Mouse (Mus musculus) ES-E14 (cell line): ENCODE results near the gene Nt5c1a. TPM values are rescaled to one million over a fixed set of nuclear protein-coding genes. Genes with fewer than 3 reads are reported as not detected.

Experiments used
- DNase-seq: peaks from one replicate; pipeline ENCODE4 v3.0.0-alpha.2; 2013; ENCODE audit warnings: low read depth, low spot score
- H3K27ac ChIP-seq: 2 replicates; pipeline ENCODE4 v1.5.1; 2012; ENCODE audit warnings: low read depth, mild to moderate bottlenecking, low read length, moderate library complexity, mixed read lengths; ENCODE audit not compliant: poor library complexity, insufficient read depth, severe bottlenecking
- H3K36me3 ChIP-seq: 2 replicates; pipeline ENCODE4 v1.6.1; 2012; ENCODE audit warnings: mild to moderate bottlenecking, low read length, moderate library complexity, mixed read lengths; ENCODE audit not compliant: control insufficient read depth, poor library complexity, insufficient read depth, severe bottlenecking
- H3K4me1 ChIP-seq, 2 experiments: fragments of 150-350 bp in 1 of 2; sonication (generic) in 1 of 2; 2 replicates each; pipeline ENCODE4 v1.6.1; 2012; ENCODE audit warnings: low read length in 2 of 2, mild to moderate bottlenecking in 1 of 2, mixed read lengths in 1 of 2; ENCODE audit not compliant: control insufficient read depth in 2 of 2, insufficient read depth in 2 of 2, poor library complexity in 1 of 2
- H3K4me3 ChIP-seq, 2 experiments: fragments of 150-350 bp in 1 of 2; sonication (generic) in 1 of 2; 2 replicates each; pipeline ENCODE4 v1.5.1; 2012; ENCODE audit warnings: low read length in 2 of 2, low read depth in 1 of 2, mild to moderate bottlenecking in 1 of 2, mixed read lengths in 1 of 2; ENCODE audit not compliant: insufficient read depth in 1 of 2, poor library complexity in 1 of 2, severe bottlenecking in 1 of 2
- H3K9ac ChIP-seq: 2 replicates; pipeline ENCODE4 v1.6.1; 2012; ENCODE audit warnings: low read depth, mild to moderate bottlenecking, low read length, mixed read lengths; ENCODE audit not compliant: poor library complexity, insufficient read depth, severe bottlenecking
- H3K9me3 ChIP-seq: fragments of 150-350 bp; sonication (generic); 2 replicates; pipeline ENCODE4 v1.6.1; 2012; ENCODE audit warnings: low read depth, mild to moderate bottlenecking, low read length; ENCODE audit not compliant: control insufficient read depth, insufficient read depth
- CHD2 ChIP-seq: IDR thresholded peaks from 2 replicates; pipeline ENCODE4 v1.6.1; 2014; ENCODE audit warnings: mild to moderate bottlenecking, low read depth, low read length, inconsistent platforms
- HCFC1 ChIP-seq: IDR thresholded peaks from 2 replicates; pipeline ENCODE4 v1.6.1; 2012; ENCODE audit warnings: low read length, inconsistent platforms, borderline replicate concordance; ENCODE audit not compliant: insufficient read depth
- MAFK ChIP-seq: IDR thresholded peaks from 2 replicates; pipeline ENCODE4 v1.6.1; 2014; ENCODE audit warnings: mild to moderate bottlenecking, low read depth, low read length, inconsistent platforms; ENCODE audit not compliant: insufficient read depth
- ZC3H11A ChIP-seq: IDR thresholded peaks from 2 replicates; pipeline ENCODE4 v1.6.1; 2012; ENCODE audit warnings: low read depth, mild to moderate bottlenecking, inconsistent platforms, low read length, borderline replicate concordance
- ZNF384 ChIP-seq: IDR thresholded peaks from 2 replicates; pipeline ENCODE4 v1.6.1; 2012; ENCODE audit warnings: low read depth, low read length, inconsistent platforms
- in situ Hi-C, 2 experiments: fragments of 600-800 bp; cut with MboI; formaldehyde crosslinking; loops; one replicate each; pipeline ENCODE4 v1.15.1; 2025; ENCODE audit warnings: low sequenced_read_pairs in 2 of 2, inconsistent platforms in 1 of 2; ENCODE audit not compliant: unreplicated experiment in 2 of 2
- total RNA-seq: library from RNA; depleted of rRNA; stranded (reverse); fragments of 300-350 nt; gene quantifications from 2 replicates; pipeline ENCODE4 v1.2.3, GENCODE M21; 2012

Gene Nt5c1a
- total RNA-seq, 1 experiment: not detected

DNA sequence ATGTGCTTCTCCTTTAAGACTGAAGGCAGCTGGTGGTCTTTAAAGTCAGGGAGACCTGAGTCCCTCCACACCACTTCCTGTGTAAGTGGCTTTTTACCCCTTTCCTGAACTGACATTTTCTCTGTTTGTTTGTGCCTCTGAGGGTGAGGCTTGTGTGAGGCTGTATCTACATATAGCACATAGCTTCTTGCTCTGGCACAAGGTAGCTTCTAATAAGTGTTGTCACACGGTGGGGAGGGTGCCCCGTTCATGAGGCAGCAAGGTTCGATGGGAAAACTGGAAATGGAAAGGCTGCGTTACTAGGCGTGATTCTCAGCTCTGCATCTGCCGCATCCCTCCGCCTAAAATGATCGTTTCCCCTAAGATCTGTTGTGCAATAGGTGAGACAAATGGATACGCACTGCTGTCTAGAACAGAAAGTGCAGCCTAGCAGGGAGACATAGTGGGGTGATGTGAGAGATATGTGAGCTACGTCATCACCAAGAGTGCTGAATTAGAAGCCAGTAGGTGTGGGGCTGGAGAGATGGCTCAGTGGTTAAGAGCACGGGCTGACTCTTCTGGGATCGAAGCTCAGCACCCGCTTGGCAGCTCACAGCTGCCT, 35.2 kb downstream of the Nt5c1a start:
- no peak for DNase-seq
- Histone ChIP-seq H3K4me1 (peaks cover 0 to 5% of the 10 kb centered on the region in 2 experiments; a peak in 1 of 4 replicates), H3K9me3 (no peaks in the 10 kb centered on the region), H3K36me3 (no peaks in the 10 kb centered on the region), H3K27ac (no peak overlapping the region), H3K9ac (no peak overlapping the region), H3K4me3 (no peak overlapping the region)
- TF ChIP-seq ZNF384: no peak
- TF ChIP-seq ZC3H11A: no peak
- no peak for TF ChIP-seq MAFK
- no peak for TF ChIP-seq CHD2
- TF ChIP-seq HCFC1: no peak
- in situ Hi-C loops: no loop called here

DNA sequence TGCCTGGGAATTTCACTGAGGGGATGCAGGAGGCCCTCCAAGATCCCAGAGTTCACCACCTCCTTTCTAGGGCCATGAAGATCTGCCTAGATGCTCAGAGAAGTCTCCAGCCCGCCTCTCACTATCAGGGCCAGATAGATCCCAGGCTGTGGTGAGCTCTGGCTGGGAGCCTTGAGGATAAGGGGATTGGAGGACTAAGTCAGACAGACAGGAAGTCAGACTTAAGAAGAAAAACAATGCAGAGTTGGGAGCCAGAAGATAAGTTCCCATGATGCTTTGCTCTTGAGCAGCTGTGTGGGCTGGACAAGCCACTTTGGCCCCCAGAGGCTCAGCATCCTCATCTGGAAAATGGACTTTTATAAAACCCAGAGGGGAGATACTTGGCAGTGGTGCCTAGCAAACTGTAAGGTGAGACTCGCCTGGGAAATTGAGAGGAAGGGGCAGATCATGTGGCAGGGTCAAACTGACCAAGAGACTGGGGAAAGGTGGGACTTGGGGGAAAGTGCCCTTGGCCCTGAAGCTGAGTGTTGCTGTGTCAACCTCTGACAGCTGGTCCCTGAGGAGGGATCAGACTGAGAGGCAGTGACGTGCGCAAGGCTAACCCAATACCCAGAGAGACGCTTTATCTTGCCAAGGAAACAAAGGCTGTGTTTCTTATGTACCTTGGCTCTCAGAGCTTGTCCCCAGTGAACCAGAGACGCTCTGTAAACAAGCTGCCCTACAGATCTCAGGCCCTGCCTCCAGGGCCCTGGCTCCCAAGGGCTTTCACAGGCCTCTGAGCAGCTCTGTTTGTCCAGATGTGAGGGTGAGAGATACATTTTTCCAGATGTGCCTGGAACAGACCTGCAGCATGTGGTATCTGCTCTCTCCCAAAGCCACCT, 36.3 kb downstream of the Nt5c1a start:
- H3K9me3 ChIP-seq: no peaks in the 10 kb centered on the region
- no peak overlapping the region for H3K4me3 ChIP-seq
- no peaks in the 10 kb centered on the region for H3K36me3 ChIP-seq
- no peak for DNase-seq
- no peak overlapping the region for H3K27ac ChIP-seq
- in situ Hi-C loops: no loop called here
- no peak for TF ChIP-seq ZNF384
- TF ChIP-seq MAFK: no peak
- no peak for TF ChIP-seq HCFC1
- no peak for TF ChIP-seq CHD2
- TF ChIP-seq ZC3H11A: no peak
- H3K4me1 ChIP-seq: peaks cover 0 to 3% of the 10 kb centered on the region in 2 experiments; a peak in 1 of 4 replicates
- H3K9ac ChIP-seq: no peak overlapping the region

DNA sequence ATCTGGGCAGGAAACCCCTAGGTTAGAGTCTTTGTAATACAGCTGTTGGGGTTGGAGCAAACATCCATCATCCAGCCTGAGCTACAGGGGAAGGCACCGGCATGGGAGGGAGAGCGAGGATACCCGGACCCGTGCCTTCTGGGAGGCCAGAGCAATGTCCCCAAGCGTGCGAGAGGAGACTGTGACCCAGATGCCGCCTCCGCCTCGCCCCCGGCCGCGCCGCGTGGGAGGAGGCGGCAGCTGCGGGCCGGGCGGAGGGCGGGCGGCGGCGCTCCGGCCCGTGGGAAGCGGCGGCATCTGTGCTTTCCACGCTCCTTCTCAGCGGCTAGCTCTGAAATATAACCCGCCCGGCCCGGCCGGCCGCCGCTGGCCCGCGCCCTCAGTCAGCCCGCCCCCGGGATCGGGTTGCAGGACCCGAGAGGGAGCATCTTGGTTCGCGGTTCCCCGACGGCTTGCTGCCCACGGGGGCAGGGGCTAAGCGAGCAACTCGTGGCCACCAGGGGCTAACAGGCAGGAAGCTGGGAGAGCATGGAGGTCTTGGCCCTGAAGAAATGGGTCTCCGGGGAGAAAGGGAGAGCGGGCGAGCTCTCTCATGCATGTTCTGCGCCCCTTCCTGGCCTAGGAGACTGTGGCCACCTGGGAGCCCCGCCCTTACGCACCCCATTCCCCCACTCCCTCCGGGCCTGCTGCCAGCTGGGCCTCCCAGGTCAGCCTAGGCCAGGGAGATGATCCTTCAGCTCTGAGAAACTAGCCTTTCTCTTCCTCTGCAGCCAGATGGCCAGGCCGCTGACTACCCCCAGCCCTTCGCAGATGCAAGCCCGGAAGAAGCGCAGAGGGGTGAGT, 38.3 kb downstream of the Nt5c1a start:
- H3K4me1 ChIP-seq: no peaks in the 10 kb centered on the region
- no peak for TF ChIP-seq MAFK
- no peak for TF ChIP-seq CHD2
- TF ChIP-seq ZC3H11A: no peak
- TF ChIP-seq ZNF384: no peak
- TF ChIP-seq HCFC1: no peak
- no peak overlapping the region for H3K27ac ChIP-seq
- peak overlapping the region; percentile 53 to 60 for H3K4me3 ChIP-seq
- no peaks in the 10 kb centered on the region for H3K9me3 ChIP-seq
- DNase-seq: no peak
- H3K36me3 ChIP-seq: no peaks in the 10 kb centered on the region
- H3K9ac ChIP-seq: peak overlapping the region; percentile 48; the same call in 1 of the 2 replicates
- in situ Hi-C loops: no loop called here

DNA sequence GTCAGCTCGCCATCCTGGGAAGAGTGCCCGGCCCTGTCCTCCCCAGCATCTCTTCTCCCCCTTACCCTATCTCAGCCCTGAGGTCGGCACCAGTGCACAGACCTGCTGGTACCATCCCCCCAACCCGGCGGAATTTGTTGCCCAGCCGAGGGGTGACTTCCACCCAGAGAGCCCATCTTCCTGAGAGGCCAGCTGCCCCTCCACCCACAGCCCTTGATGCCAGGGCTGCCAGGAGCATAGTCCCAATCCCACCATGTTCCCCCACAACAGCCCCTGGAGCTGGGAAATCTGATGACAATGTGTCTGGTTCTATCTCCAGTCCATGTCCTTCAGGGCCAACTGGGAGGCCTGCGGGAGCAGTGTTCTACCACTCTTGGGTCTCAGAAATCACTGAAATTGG, 44.9 kb downstream of the Nt5c1a start:
- Histone ChIP-seq H3K9ac (no peak overlapping the region), H3K27ac (no peak overlapping the region), H3K9me3 (no peaks in the 10 kb centered on the region), H3K4me1 (no peaks in the 10 kb centered on the region), H3K4me3 (no peak overlapping the region), H3K36me3 (no peaks in the 10 kb centered on the region)
- DNase-seq: no peak
- in situ Hi-C loops: no loop called here
- TF ChIP-seq ZNF384 (no peak), MAFK (no peak), CHD2 (no peak), HCFC1 (no peak), ZC3H11A (no peak)
